ENCODE assay signal across 8 mouse cellular contexts in genomic region chr5:130029142-130029897, GRCm38 (mm10). TPM values are rescaled to one million over a fixed set of nuclear protein-coding genes. Genes with fewer than 3 reads are reported as not detected.
A peak's percentile ranks its signal among the peaks of the same experiment; 100 is the strongest.
DNase-seq lines count a peak whose midpoint lies in the region; ATAC-seq and TF ChIP-seq lines count a peak whose summit lies in the region.

Gene Asl, minus strand, starts transcription at chr5:130029247.
Gene Crcp, plus strand, starts transcription at chr5:130029290.

- peak; percentile 80 for ATAC-seq in forebrain, embryonic 11.5 days (replicated peaks; ENCODE audit: low FRiP score)
- ATAC-seq in heart, embryonic 15.5 days (replicated peaks; ENCODE audit: insufficient number of reproducible peaks, insufficient read depth, low FRiP score, low read depth): peak; percentile 79
- ATAC-seq in liver, embryonic 13.5 days (ENCODE audit: low read depth): peak; percentile 81
- ATAC-seq in stomach, embryonic 15.5 days (ENCODE audit: insufficient read depth, low FRiP score, low read depth): peak; percentile 80

- H3K27me3 ChIP-seq in E14TG2a.4 (ENCODE audit: insufficient read depth, low read length): no peaks in the 10 kb centered on the region
- H3K27me3 ChIP-seq in forebrain, embryonic 11.5 days (ENCODE audit: control insufficient read depth, insufficient read depth, low read length): no peaks in the 10 kb centered on the region
- H3K27me3 ChIP-seq in heart, embryonic 15.5 days: peaks cover 7% of the 10 kb centered on the region; the same call in 1 of the 2 replicates
- 0 out of 2 replicates have a peak, but pooled peaks cover 8% of the 10 kb centered on the region for H3K27me3 ChIP-seq in liver, embryonic 13.5 days
- no peaks in the 10 kb centered on the region for H3K27me3 ChIP-seq in stomach, embryonic 15.5 days (replicated peaks)

- H3K9me3 ChIP-seq in E14TG2a.4 (ENCODE audit: low read length): no peaks in the 10 kb centered on the region
- no peaks in the 10 kb centered on the region for H3K9me3 ChIP-seq in forebrain, embryonic 11.5 days (ENCODE audit: control insufficient read depth, low read length)
- H3K9me3 ChIP-seq in heart, embryonic 15.5 days (replicated peaks): no peaks in the 10 kb centered on the region
- H3K9me3 ChIP-seq in liver, embryonic 13.5 days (replicated peaks): no peaks in the 10 kb centered on the region
- no peaks in the 10 kb centered on the region for H3K9me3 ChIP-seq in stomach, embryonic 15.5 days

- H3K9ac ChIP-seq in forebrain, embryonic 11.5 days (ENCODE audit: low read length): peak within 1 kb of the TSS; percentile 84
- peak within 1 kb of the TSS; percentile 79 for H3K9ac ChIP-seq in heart, embryonic 15.5 days
- peak within 1 kb of the TSS; percentile 81 for H3K9ac ChIP-seq in liver, embryonic 13.5 days
- H3K9ac ChIP-seq in stomach, embryonic 15.5 days: peak within 1 kb of the TSS; percentile 51; the same call in 1 of the 2 replicates

- no peak for TF ChIP-seq CTCF in E14TG2a.4 (conservative IDR thresholded peaks at IDR 0.05; ENCODE audit: low read length)

- H3K4me3 ChIP-seq in E14TG2a.4 (replicated peaks; ENCODE audit: low read length): peak within 1 kb of the TSS; percentile 87
- H3K4me3 ChIP-seq in forebrain, embryonic 11.5 days (ENCODE audit: low read depth, low read length): peak within 1 kb of the TSS; percentile 63
- H3K4me3 ChIP-seq in heart, embryonic 15.5 days: peak within 1 kb of the TSS; percentile 91
- H3K4me3 ChIP-seq in liver, embryonic 13.5 days (replicated peaks): peak within 1 kb of the TSS; percentile 79
- H3K4me3 ChIP-seq in stomach, embryonic 15.5 days (replicated peaks): peak within 1 kb of the TSS; percentile 79

- DNase-seq in c-Kit-positive CD71-positive TER-119-negative erythroid progenitor cells, embryonic 14.5 days (ENCODE audit: low read depth): peak; percentile 63
- DNase-seq in forebrain, embryonic 11.5 days (ENCODE audit: low spot score): peak; percentile 91
- DNase-seq in kidney, postnatal 25 days: peak; percentile 90 to 93
- DNase-seq in liver, embryonic 13.5 days: peak; percentile 78
- peak; percentile 66 to 77 for DNase-seq in natural killer cell, adult 2 months (ENCODE audit: low spot score in 2 of 2)

- 2% methylated on average over 51 of the region's 51 CpGs for WGBS in forebrain, embryonic 11.5 days
- WGBS in heart, embryonic 15.5 days: 1% methylated on average over 51 of the region's 51 CpGs
- WGBS in liver, embryonic 13.5 days (ENCODE audit: insufficient replicate concordance): 1% methylated on average over 51 of the region's 51 CpGs
- WGBS in stomach, embryonic 15.5 days: 1% methylated on average over 51 of the region's 51 CpGs

- H3K4me1 ChIP-seq in E14TG2a.4 (replicated peaks; ENCODE audit: low read depth, low read length): peaks cover 55% of the 10 kb centered on the region
- H3K4me1 ChIP-seq in forebrain, embryonic 11.5 days (replicated peaks; ENCODE audit: control insufficient read depth, insufficient read depth, low read length): no peaks in the 10 kb centered on the region
- peaks cover 7% of the 10 kb centered on the region for H3K4me1 ChIP-seq in heart, embryonic 15.5 days (replicated peaks)
- H3K4me1 ChIP-seq in liver, embryonic 13.5 days (replicated peaks): peaks cover 50% of the 10 kb centered on the region
- H3K4me1 ChIP-seq in stomach, embryonic 15.5 days: peaks cover 6% of the 10 kb centered on the region; the same call in 1 of the 2 replicates

- peaks cover 5% of the 10 kb centered on the region; the same call in 1 of the 2 replicates for H3K36me3 ChIP-seq in E14TG2a.4 (ENCODE audit: insufficient read depth, low read length)
- no peaks in the 10 kb centered on the region for H3K36me3 ChIP-seq in forebrain, embryonic 11.5 days (ENCODE audit: control insufficient read depth, insufficient read depth, low read length)
- H3K36me3 ChIP-seq in heart, embryonic 15.5 days: no peaks in the 10 kb centered on the region
- H3K36me3 ChIP-seq in liver, embryonic 13.5 days: no peaks in the 10 kb centered on the region
- no peaks in the 10 kb centered on the region for H3K36me3 ChIP-seq in stomach, embryonic 15.5 days

- peak within 1 kb of the TSS; percentile 76 for H3K27ac ChIP-seq in forebrain, embryonic 11.5 days (ENCODE audit: low read depth, low read length)
- peak within 1 kb of the TSS; percentile 95 for H3K27ac ChIP-seq in heart, embryonic 15.5 days
- H3K27ac ChIP-seq in liver, embryonic 13.5 days: peak within 1 kb of the TSS; percentile 88
- peak within 1 kb of the TSS; percentile 94 for H3K27ac ChIP-seq in stomach, embryonic 15.5 days

- peak within 1 kb of the TSS; percentile 91 for H3K4me2 ChIP-seq in forebrain, embryonic 11.5 days (ENCODE audit: low read depth, low read length, severe bottlenecking)
- H3K4me2 ChIP-seq in heart, embryonic 15.5 days: peak within 1 kb of the TSS; percentile 70
- peak within 1 kb of the TSS; percentile 79 for H3K4me2 ChIP-seq in liver, embryonic 13.5 days
- peak within 1 kb of the TSS; percentile 78 for H3K4me2 ChIP-seq in stomach, embryonic 15.5 days

RNA-seq across cellular contexts. Expression of gene Asl, which starts in this region (rescaled TPM):
- polyA plus RNA-seq in forebrain, embryonic 11.5 days (2014; fragmentation: Nextera tagmentation; extraction: Ambion mirVana): 27.0 and 33.4 TPM in 2 replicates
- 16.0 and 22.2 TPM in 2 replicates for polyA plus RNA-seq in heart, embryonic 15.5 days (2015; fragmentation: Nextera tagmentation; extraction: Ambion mirVana)
- 37.8 and 45.2 TPM in 2 replicates for polyA plus RNA-seq in liver, embryonic 13.5 days (2015; fragmentation: Nextera tagmentation; extraction: Ambion mirVana)
- 49.1 and 50.1 TPM in 2 replicates for polyA plus RNA-seq in stomach, embryonic 15.5 days (2015; fragmentation: Nextera tagmentation; extraction: Ambion mirVana)

RNA-seq across cellular contexts. Expression of gene Crcp, which starts in this region (rescaled TPM):
- polyA plus RNA-seq in forebrain, embryonic 11.5 days (2014; fragmentation: Nextera tagmentation; extraction: Ambion mirVana): 36.4 and 39.0 TPM in 2 replicates
- polyA plus RNA-seq in heart, embryonic 15.5 days (2015; fragmentation: Nextera tagmentation; extraction: Ambion mirVana): 20.6 and 26.8 TPM in 2 replicates
- polyA plus RNA-seq in liver, embryonic 13.5 days (2015; fragmentation: Nextera tagmentation; extraction: Ambion mirVana): 31.6 and 34.4 TPM in 2 replicates
- 31.6 and 33.1 TPM in 2 replicates for polyA plus RNA-seq in stomach, embryonic 15.5 days (2015; fragmentation: Nextera tagmentation; extraction: Ambion mirVana)

Comparison
In these comparisons a context has a peak if more than half of its experiments do, and no peak if none do; other contexts are left out.
1. Peak in every context shown above with its lines: DNase-seq, ATAC-seq, H3K4me3 ChIP-seq and H3K27ac ChIP-seq.